Mouse (Mus musculus) megakaryocyte, embryonic 14.5 days (primary cell): ENCODE measurements around the gene Ranbp9. TPM values are rescaled to one million over a fixed set of nuclear protein-coding genes. Genes with fewer than 3 reads are reported as not detected.

Experiments
- H3K27me3 ChIP-seq: replicated peaks from 2 replicates; pipeline ENCODE3; 2012; ENCODE audit warnings: inconsistent platforms
- H3K36me3 ChIP-seq: replicated peaks from 2 replicates; pipeline ENCODE3; 2012; ENCODE audit warnings: low read length, inconsistent platforms, mixed read lengths
- H3K4me1 ChIP-seq: 2 replicates; pipeline ENCODE4 v1.6.1; 2012; ENCODE audit warnings: inconsistent platforms
- H3K4me3 ChIP-seq: replicated peaks from 2 replicates; pipeline ENCODE3; 2012; ENCODE audit warnings: moderate library complexity, mild to moderate bottlenecking, inconsistent platforms
- H3K9me3 ChIP-seq: 2 replicates; pipeline ENCODE4 v1.6.1; 2012; ENCODE audit warnings: inconsistent platforms
- FLI1 ChIP-seq: IDR thresholded peaks from 2 replicates; pipeline ENCODE4 v1.6.1; 2012; ENCODE audit warnings: low read length, inconsistent platforms, mixed read lengths
- GATA1 ChIP-seq: IDR thresholded peaks from 3 replicates; pipeline ENCODE4 v1.6.1; 2012; ENCODE audit warnings: mixed read lengths, low read length, inconsistent platforms, borderline replicate concordance
- polyA plus RNA-seq: library from polyadenylated mRNA; stranded (reverse); fragments of >175 nt; gene quantifications from 2 replicates; pipeline ENCODE4 v1.2.3, GENCODE M21; 2012; ENCODE audit warnings: low replicate concordance; ENCODE audit not compliant: insufficient read depth

The Ranbp9 gene
- polyA plus RNA-seq: 15.7 and 40.8 TPM in 2 replicates

DNA sequence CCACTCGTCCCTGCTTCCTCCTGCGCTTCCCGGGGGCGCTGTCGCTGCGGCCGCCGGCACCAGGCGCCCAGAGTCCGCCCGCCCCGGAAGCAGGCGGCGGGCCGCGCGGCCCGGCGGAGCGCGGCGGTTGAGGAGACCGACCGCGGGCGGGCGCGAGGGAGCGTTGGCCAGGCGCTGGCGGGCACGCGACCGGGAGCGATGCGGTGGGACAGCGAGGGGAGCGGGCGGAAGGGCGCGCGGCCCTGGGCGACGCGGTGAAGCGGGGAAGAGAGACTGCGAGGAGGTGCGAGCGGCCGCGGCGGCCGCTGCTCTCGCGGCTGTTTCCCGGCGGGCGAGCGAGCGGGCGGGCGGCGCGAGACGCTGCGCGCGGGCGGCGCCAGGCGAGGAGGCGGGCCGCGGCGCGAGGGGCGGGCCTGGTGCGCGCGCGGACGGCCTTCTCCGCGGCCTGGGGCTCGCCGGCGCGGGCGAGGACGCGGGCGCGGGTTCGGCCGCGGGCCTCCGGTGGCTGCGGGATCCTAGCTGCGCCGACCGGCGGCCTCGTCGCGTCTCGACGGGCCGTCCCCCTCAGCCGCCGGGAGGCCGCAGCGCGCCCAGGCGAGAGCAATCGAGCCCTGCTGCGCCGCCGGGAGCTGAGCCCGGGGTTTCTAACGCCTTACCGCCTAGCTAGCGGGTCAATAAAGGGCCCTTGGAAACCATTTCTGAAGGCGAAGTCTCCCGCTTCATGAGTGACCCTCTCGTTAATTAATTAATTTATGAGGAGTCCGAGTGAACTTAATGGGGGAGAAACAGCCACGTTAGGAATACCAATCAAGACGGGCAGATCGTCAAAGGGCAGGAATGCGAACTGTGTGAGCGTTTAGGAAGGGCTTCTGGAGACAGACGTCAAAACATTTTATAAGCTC lies at the start of gene Ranbp9:
TSS of gene Ranbp9 (minus strand) at position 326 of the 902 bp plus-strand sequence.
- TF ChIP-seq FLI1 (no peak), GATA1 (no peak)
- peak within 1 kb of the TSS; percentile 97 for H3K4me3 ChIP-seq
- no peaks in the 10 kb centered on the region for H3K27me3 ChIP-seq
- H3K4me1 ChIP-seq: peaks cover 42% of the 10 kb centered on the region
- H3K9me3 ChIP-seq: no peaks in the 10 kb centered on the region
- peaks cover 16% of the 10 kb centered on the region for H3K36me3 ChIP-seq

- TF ChIP-seq FLI1: no peak
- peak; percentile 90; the same call in 2 of the 3 replicates for TF ChIP-seq GATA1
- H3K4me3 ChIP-seq: peak overlapping the region; percentile 87
These were observed 49.2 kb upstream of the Ranbp9 start for GRCm38 (mm10) chr13:43530129-43530831.

GRCm38 (mm10) chr13:43526289-43526688 lies 45.2 kb upstream of the Ranbp9 start:
- peaks cover 2% of the 10 kb centered on the region for H3K27me3 ChIP-seq
- peaks cover 74% of the 10 kb centered on the region for H3K4me1 ChIP-seq
- TF ChIP-seq GATA1: no peak
- no peak for TF ChIP-seq FLI1
- no peak overlapping the region for H3K4me3 ChIP-seq
- H3K9me3 ChIP-seq: peaks cover 19% of the 10 kb centered on the region
- peaks cover 10% of the 10 kb centered on the region for H3K36me3 ChIP-seq

More at GRCm38 (mm10) chr13:43530129-43530831, 49.2 kb upstream of the Ranbp9 start:
- Histone ChIP-seq H3K27me3 (no peaks in the 10 kb centered on the region), H3K36me3 (peaks cover 15% of the 10 kb centered on the region), H3K9me3 (peaks cover 8% of the 10 kb centered on the region; the same call in 1 of the 2 replicates), H3K4me1 (peaks cover 83% of the 10 kb centered on the region)

DNA sequence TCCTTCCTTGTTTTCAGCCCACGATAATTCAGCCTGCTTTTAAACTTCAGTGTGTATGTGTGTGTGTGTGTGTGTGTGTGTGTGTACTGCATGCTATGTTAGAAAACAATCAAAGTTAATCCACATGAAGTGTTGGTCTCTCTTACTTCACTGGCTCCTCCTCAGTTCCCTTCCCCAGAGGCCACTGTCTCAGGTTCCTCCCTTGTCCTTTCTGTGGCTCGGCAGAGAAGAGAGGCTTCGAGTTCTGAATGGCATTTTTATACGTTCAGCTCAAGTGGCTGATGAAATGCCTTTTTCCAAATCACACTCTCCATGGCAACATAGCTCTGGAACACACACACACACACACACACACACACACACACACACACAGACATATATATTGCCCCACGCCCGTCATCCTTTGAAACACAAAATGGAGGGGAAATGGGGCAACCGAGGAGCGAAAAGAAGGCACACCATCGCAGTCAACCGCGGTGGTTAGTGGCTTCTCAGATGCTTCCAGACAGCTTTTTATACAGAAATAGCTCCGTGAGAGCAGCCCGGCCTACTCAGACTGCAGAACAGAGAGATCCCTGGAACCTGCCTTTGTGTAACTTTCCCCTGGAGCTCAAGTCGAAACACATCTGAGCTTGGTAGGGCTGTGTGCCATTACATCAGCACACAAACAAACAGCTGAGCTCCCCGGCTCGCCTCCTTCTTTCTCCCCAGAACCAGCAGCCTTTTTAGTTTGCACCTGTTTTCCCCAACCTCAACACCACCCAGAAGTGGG lies 44.5 kb upstream of the Ranbp9 start:
- no peak overlapping the region for H3K4me3 ChIP-seq
- peaks cover 72% of the 10 kb centered on the region for H3K4me1 ChIP-seq
- TF ChIP-seq GATA1 (no peak), FLI1 (no peak)
- H3K36me3 ChIP-seq: peaks cover 10% of the 10 kb centered on the region
- peaks cover 19% of the 10 kb centered on the region for H3K9me3 ChIP-seq
- peaks cover 3% of the 10 kb centered on the region for H3K27me3 ChIP-seq

- peaks cover 10% of the 10 kb centered on the region for H3K36me3 ChIP-seq
- no peak overlapping the region for H3K4me3 ChIP-seq
- H3K27me3 ChIP-seq: peaks cover 6% of the 10 kb centered on the region
- peaks cover 19% of the 10 kb centered on the region for H3K9me3 ChIP-seq
- H3K4me1 ChIP-seq: peaks cover 68% of the 10 kb centered on the region
- TF ChIP-seq GATA1 (no peak), FLI1 (no peak)
These were observed 43.6 kb upstream of the Ranbp9 start for GRCm38 (mm10) chr13:43524491-43525362.

DNA sequence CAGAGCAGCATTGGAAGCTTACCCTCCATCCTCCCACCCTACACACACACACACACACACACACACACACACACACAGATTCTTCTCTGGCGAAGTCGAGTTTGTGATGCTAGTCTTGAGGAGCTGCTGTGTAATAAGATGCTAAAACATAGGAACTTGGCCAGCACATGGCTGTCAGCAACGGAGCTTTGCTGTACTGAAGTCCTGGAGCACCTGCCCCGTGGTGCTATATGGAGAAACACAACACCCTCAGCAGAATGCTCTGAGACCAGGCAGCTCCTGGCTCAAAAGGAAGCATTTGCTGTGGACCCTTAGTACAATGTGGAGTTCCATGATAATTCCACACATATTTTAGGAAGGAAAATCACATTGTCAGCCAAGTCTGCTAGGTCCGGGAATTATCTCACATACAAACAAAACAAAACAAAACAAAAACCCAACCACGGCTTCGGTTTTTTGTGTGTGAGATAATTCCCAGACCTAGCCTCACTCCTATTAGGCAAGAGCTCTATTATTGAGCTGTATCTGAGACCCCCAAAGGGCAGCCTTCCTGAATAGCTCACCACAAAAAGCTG lies 42.9 kb upstream of the Ranbp9 start:
- H3K4me1 ChIP-seq: peaks cover 60% of the 10 kb centered on the region
- no peak for TF ChIP-seq GATA1
- TF ChIP-seq FLI1: no peak
- peaks cover 19% of the 10 kb centered on the region for H3K9me3 ChIP-seq
- peaks cover 6% of the 10 kb centered on the region for H3K27me3 ChIP-seq
- H3K36me3 ChIP-seq: peaks cover 10% of the 10 kb centered on the region
- H3K4me3 ChIP-seq: no peak overlapping the region

GRCm38 (mm10) chr13:43521940-43522339 lies 40.9 kb upstream of the Ranbp9 start:
- TF ChIP-seq FLI1: no peak
- no peak for TF ChIP-seq GATA1
- Histone ChIP-seq H3K4me3 (no peak overlapping the region), H3K27me3 (peaks cover 10% of the 10 kb centered on the region), H3K9me3 (peaks cover 12% of the 10 kb centered on the region), H3K36me3 (no peaks in the 10 kb centered on the region), H3K4me1 (peaks cover 62% of the 10 kb centered on the region)

- no peak overlapping the region for H3K4me3 ChIP-seq
- H3K36me3 ChIP-seq: no peaks in the 10 kb centered on the region
- peaks cover 17% of the 10 kb centered on the region for H3K9me3 ChIP-seq
- H3K27me3 ChIP-seq: peaks cover 12% of the 10 kb centered on the region
- no peak for TF ChIP-seq GATA1
- no peak for TF ChIP-seq FLI1
- H3K4me1 ChIP-seq: peaks cover 61% of the 10 kb centered on the region
These were observed 38.2 kb upstream of the Ranbp9 start for GRCm38 (mm10) chr13:43519251-43519650.

- Histone ChIP-seq H3K36me3 (peaks cover 5% of the 10 kb centered on the region), H3K9me3 (peaks cover 15% of the 10 kb centered on the region), H3K4me1 (peaks cover 67% of the 10 kb centered on the region), H3K4me3 (no peak overlapping the region), H3K27me3 (peaks cover 12% of the 10 kb centered on the region)
- TF ChIP-seq GATA1 (no peak), FLI1 (no peak)
These were observed 36.3 kb upstream of the Ranbp9 start for GRCm38 (mm10) chr13:43517371-43517770.
